Mouse (Mus musculus) ES-E14 (cell line): ENCODE measurements around the gene Inca1. TPM values are rescaled to one million over a fixed set of nuclear protein-coding genes. Genes with fewer than 3 reads are reported as not detected.

ENCODE experiments used
- DNase-seq: peaks from one replicate; pipeline ENCODE4 v3.0.0-alpha.2; 2013; ENCODE audit warnings: low read depth, low spot score
- H3K27ac ChIP-seq: 2 replicates; pipeline ENCODE4 v1.5.1; 2012; ENCODE audit warnings: low read depth, mild to moderate bottlenecking, low read length, moderate library complexity, mixed read lengths; ENCODE audit not compliant: poor library complexity, insufficient read depth, severe bottlenecking
- H3K36me3 ChIP-seq: 2 replicates; pipeline ENCODE4 v1.6.1; 2012; ENCODE audit warnings: mild to moderate bottlenecking, low read length, moderate library complexity, mixed read lengths; ENCODE audit not compliant: control insufficient read depth, poor library complexity, insufficient read depth, severe bottlenecking
- H3K4me1 ChIP-seq, 2 experiments: fragments of 150-350 bp in 1 of 2; sonication (generic) in 1 of 2; 2 replicates each; pipeline ENCODE4 v1.6.1; 2012; ENCODE audit warnings: low read length in 2 of 2, mild to moderate bottlenecking in 1 of 2, mixed read lengths in 1 of 2; ENCODE audit not compliant: control insufficient read depth in 2 of 2, insufficient read depth in 2 of 2, poor library complexity in 1 of 2
- H3K4me3 ChIP-seq, 2 experiments: fragments of 150-350 bp in 1 of 2; sonication (generic) in 1 of 2; 2 replicates each; pipeline ENCODE4 v1.5.1; 2012; ENCODE audit warnings: low read length in 2 of 2, low read depth in 1 of 2, mild to moderate bottlenecking in 1 of 2, mixed read lengths in 1 of 2; ENCODE audit not compliant: insufficient read depth in 1 of 2, poor library complexity in 1 of 2, severe bottlenecking in 1 of 2
- H3K9ac ChIP-seq: 2 replicates; pipeline ENCODE4 v1.6.1; 2012; ENCODE audit warnings: low read depth, mild to moderate bottlenecking, low read length, mixed read lengths; ENCODE audit not compliant: poor library complexity, insufficient read depth, severe bottlenecking
- H3K9me3 ChIP-seq: fragments of 150-350 bp; sonication (generic); 2 replicates; pipeline ENCODE4 v1.6.1; 2012; ENCODE audit warnings: low read depth, mild to moderate bottlenecking, low read length; ENCODE audit not compliant: control insufficient read depth, insufficient read depth
- CHD2 ChIP-seq: IDR thresholded peaks from 2 replicates; pipeline ENCODE4 v1.6.1; 2014; ENCODE audit warnings: mild to moderate bottlenecking, low read depth, low read length, inconsistent platforms
- HCFC1 ChIP-seq: IDR thresholded peaks from 2 replicates; pipeline ENCODE4 v1.6.1; 2012; ENCODE audit warnings: low read length, inconsistent platforms, borderline replicate concordance; ENCODE audit not compliant: insufficient read depth
- MAFK ChIP-seq: IDR thresholded peaks from 2 replicates; pipeline ENCODE4 v1.6.1; 2014; ENCODE audit warnings: mild to moderate bottlenecking, low read depth, low read length, inconsistent platforms; ENCODE audit not compliant: insufficient read depth
- ZC3H11A ChIP-seq: IDR thresholded peaks from 2 replicates; pipeline ENCODE4 v1.6.1; 2012; ENCODE audit warnings: low read depth, mild to moderate bottlenecking, inconsistent platforms, low read length, borderline replicate concordance
- ZNF384 ChIP-seq: IDR thresholded peaks from 2 replicates; pipeline ENCODE4 v1.6.1; 2012; ENCODE audit warnings: low read depth, low read length, inconsistent platforms
- in situ Hi-C, 2 experiments: fragments of 600-800 bp; cut with MboI; formaldehyde crosslinking; loops; one replicate each; pipeline ENCODE4 v1.15.1; 2025; ENCODE audit warnings: low sequenced_read_pairs in 2 of 2, inconsistent platforms in 1 of 2; ENCODE audit not compliant: unreplicated experiment in 2 of 2
- total RNA-seq: library from RNA; depleted of rRNA; stranded (reverse); fragments of 300-350 nt; gene quantifications from 2 replicates; pipeline ENCODE4 v1.2.3, GENCODE M21; 2012

Gene Inca1
- total RNA-seq, 1 experiment = 1.2 TPM

- no peaks in the 10 kb centered on the region for H3K9me3 ChIP-seq
- no peak overlapping the region for H3K9ac ChIP-seq
- H3K4me3 ChIP-seq = no peak overlapping the region
- no peak for DNase-seq
- H3K27ac ChIP-seq = no peak overlapping the region; the same call in 1 of the 2 replicates
- in situ Hi-C loops = no loop called here
- peaks cover 0 to 5% of the 10 kb centered on the region in 2 experiments; a peak in 2 of 4 replicates for H3K4me1 ChIP-seq
- peak; percentile 88 for TF ChIP-seq ZNF384
- no peak for TF ChIP-seq HCFC1
- H3K36me3 ChIP-seq = peaks cover 48% of the 10 kb centered on the region
Measured at GRCm38 (mm10) chr11:70650322-70651175, 49.4 kb downstream of the Inca1 start.

- H3K4me1 ChIP-seq = peaks cover 0 to 10% of the 10 kb centered on the region in 2 experiments; a peak in 2 of 4 replicates
- no peak overlapping the region for H3K9ac ChIP-seq
- TF ChIP-seq MAFK (no peak), HCFC1 (no peak), CHD2 (no peak), ZNF384 (no peak), ZC3H11A (no peak)
- in situ Hi-C loops = no loop called here
- no peak for DNase-seq
- no peaks in the 10 kb centered on the region for H3K9me3 ChIP-seq
- H3K27ac ChIP-seq = no peak overlapping the region
- peaks cover 61% of the 10 kb centered on the region for H3K36me3 ChIP-seq
- no peak overlapping the region for H3K4me3 ChIP-seq
Measured at GRCm38 (mm10) chr11:70649185-70649734, 50.7 kb downstream of the Inca1 start.

GRCm38 (mm10) chr11:70648512-70648911 is 51.4 kb downstream of the Inca1 start:
- peak overlapping the region; percentile 14; the same call in 1 of the 2 replicates for H3K9ac ChIP-seq
- H3K4me1 ChIP-seq = peaks cover 0 to 10% of the 10 kb centered on the region in 2 experiments; a peak in 2 of 4 replicates
- in situ Hi-C loops = no loop called here
- no peak overlapping the region for H3K27ac ChIP-seq
- TF ChIP-seq CHD2 (no peak), ZC3H11A (no peak), MAFK (no peak), HCFC1 (no peak), ZNF384 (no peak)
- DNase-seq = no peak
- no peaks in the 10 kb centered on the region for H3K9me3 ChIP-seq
- H3K36me3 ChIP-seq = peaks cover 59% of the 10 kb centered on the region
- H3K4me3 ChIP-seq = peak overlapping the region; percentile 78 to 85; a peak in 2 of 4 replicates

- in situ Hi-C loops = no loop called here
- peaks cover 54% of the 10 kb centered on the region for H3K36me3 ChIP-seq
- peak overlapping the region; percentile 95 for H3K9ac ChIP-seq
- H3K9me3 ChIP-seq = no peaks in the 10 kb centered on the region
- peak overlapping the region; percentile 78 to 85 for H3K4me3 ChIP-seq
- TF ChIP-seq HCFC1 (no peak), ZNF384 (no peak), MAFK (no peak), CHD2 (no peak), ZC3H11A (no peak)
- peaks cover 0 to 10% of the 10 kb centered on the region in 2 experiments; a peak in 2 of 4 replicates for H3K4me1 ChIP-seq
- H3K27ac ChIP-seq = peak overlapping the region; percentile 80
- no peak for DNase-seq
Measured at GRCm38 (mm10) chr11:70647716-70648420, 52.1 kb downstream of the Inca1 start.
